Mouse (Mus musculus) lung, postnatal 0 days (tissue): Measurements from ENCODE around the gene Nfs1. TPM values are rescaled to one million over a fixed set of nuclear protein-coding genes. Genes with fewer than 3 reads are reported as not detected.

Experiments
- ATAC-seq: fragments of 200-750 bp; cut with Nextera tagmentation; 2 replicates; pipeline ENCODE4 v1.8.0; 2017; ENCODE audit warnings: moderate library complexity
- DNase-seq: peaks from one replicate; pipeline ENCODE4 v3.0.0-alpha.2; 2016; ENCODE audit warnings: low spot score
- H3K27ac ChIP-seq: fragments of 300-500 bp; sonication (generic); 2 replicates; pipeline ENCODE4 v1.5.1; 2014; ENCODE audit warnings: antibody characterized with exemption, mild to moderate bottlenecking, low read length, mixed read lengths
- H3K27me3 ChIP-seq: fragments of 300-500 bp; sonication (generic); replicated peaks from 2 replicates; pipeline ENCODE4 v1.6.1; 2014; ENCODE audit warnings: low read length, mixed read lengths; ENCODE audit not compliant: insufficient read depth
- H3K36me3 ChIP-seq: fragments of 300-500 bp; sonication (generic); 2 replicates; pipeline ENCODE4 v1.6.1; 2014; ENCODE audit warnings: low read length, mixed read lengths; ENCODE audit not compliant: insufficient read depth
- H3K4me1 ChIP-seq: fragments of 300-500 bp; sonication (generic); 2 replicates; pipeline ENCODE4 v1.6.1; 2014; ENCODE audit warnings: antibody characterized with exemption, low read depth, low read length, mixed read lengths; ENCODE audit not compliant: insufficient read depth
- H3K4me2 ChIP-seq: fragments of 300-500 bp; sonication (generic); replicated peaks from 2 replicates; pipeline ENCODE4 v1.6.1; 2014; ENCODE audit warnings: low read depth, mild to moderate bottlenecking, low read length, moderate library complexity, mixed read lengths
- H3K4me3 ChIP-seq: fragments of 300-500 bp; sonication (generic); 2 replicates; pipeline ENCODE4 v1.5.1; 2014; ENCODE audit warnings: low read depth, low read length
- H3K9ac ChIP-seq: fragments of 300-500 bp; sonication (generic); replicated peaks from 2 replicates; pipeline ENCODE4 v1.6.1; 2014; ENCODE audit warnings: low read depth, mild to moderate bottlenecking
- H3K9me3 ChIP-seq: fragments of 300-500 bp; sonication (generic); 2 replicates; pipeline ENCODE4 v1.6.1; 2016; ENCODE audit warnings: low read length, mixed read lengths
- CTCF ChIP-seq: IDR thresholded peaks from 2 replicates; pipeline ENCODE4 v1.5.1; 2016; ENCODE audit warnings: antibody characterized with exemption, mild to moderate bottlenecking
- EP300 ChIP-seq: IDR thresholded peaks from 2 replicates; pipeline ENCODE4 v1.6.1; 2016; ENCODE audit warnings: antibody characterized with exemption, mild to moderate bottlenecking, control low read depth
- WGBS: fragments of 180-500 bp; shearing (Covaris S2); extraction: QIAGEN DNeasy Blood & Tissue Kit; methylation state at CpG from one replicate; pipeline ENCODE4 v1.1.7; 2014; 5-methylcytosine and 5-hydroxymethylcytosine counted together
- polyA plus RNA-seq: library from polyadenylated mRNA; unstranded; fragments of >200 nt; fragmentation: Nextera tagmentation; extraction: Ambion mirVana; gene quantifications from 2 replicates; pipeline ENCODE4 v1.2.1, GENCODE M21; 2015

Nfs1 gene
- polyA plus RNA-seq, 1 experiment from 2014 or later, result 33.7 TPM

DNA sequence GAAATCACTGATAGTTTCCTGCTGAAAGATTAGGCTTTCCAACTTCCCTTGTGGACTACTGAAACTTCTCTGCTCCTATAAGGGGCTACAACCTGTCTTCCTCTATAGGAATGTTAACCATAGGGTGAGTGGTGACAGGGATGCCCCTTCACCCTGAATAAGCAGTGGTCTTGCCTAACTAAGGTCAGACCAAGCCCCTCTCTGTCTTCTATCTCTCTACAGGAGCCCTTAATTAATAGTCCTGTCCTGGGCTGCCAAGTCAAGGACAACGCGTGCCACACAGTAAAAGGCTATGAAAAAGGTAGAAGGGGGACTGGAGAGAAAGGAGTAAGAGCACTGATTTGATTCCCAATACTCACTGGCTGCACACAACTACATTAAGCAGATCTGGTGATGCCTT is 37.6 kb upstream of the Nfs1 start:
- Histone ChIP-seq H3K4me1 (peaks cover 9% of the 10 kb centered on the region; the same call in 1 of the 2 replicates), H3K27me3 (no peaks in the 10 kb centered on the region), H3K36me3 (0 out of 2 replicates have a peak, but pooled peaks cover 9% of the 10 kb centered on the region), H3K9me3 (no peaks in the 10 kb centered on the region), H3K4me3 (no peak overlapping the region), H3K4me2 (no peak overlapping the region), H3K27ac (no peak overlapping the region), H3K9ac (no peak overlapping the region)
- DNase-seq (no peak), ATAC-seq (no peak)
- TF ChIP-seq EP300, result no peak
- TF ChIP-seq CTCF, result no peak
- 80% methylated on average over 2 of the region's 2 CpGs for WGBS

GRCm38 (mm10) chr2:156180824-156181590 is 37.0 kb upstream of the Nfs1 start:
- Histone ChIP-seq H3K27ac (peak overlapping the region; percentile 96), H3K4me2 (peak overlapping the region; percentile 68), H3K4me3 (peak overlapping the region; percentile 85), H3K9ac (peak overlapping the region; percentile 83), H3K27me3 (no peaks in the 10 kb centered on the region), H3K9me3 (no peaks in the 10 kb centered on the region), H3K4me1 (peaks cover 11% of the 10 kb centered on the region; the same call in 1 of the 2 replicates), H3K36me3 (0 out of 2 replicates have a peak, but pooled peaks cover 9% of the 10 kb centered on the region)
- WGBS, result 8% methylated on average over 8 of the region's 8 CpGs
- no peak for TF ChIP-seq EP300
- no peak for TF ChIP-seq CTCF
- DNase-seq, result no peak
- no peak for ATAC-seq

- no peaks in the 10 kb centered on the region for H3K9me3 ChIP-seq
- peak; percentile 100 for DNase-seq
- peak; percentile 99 for TF ChIP-seq EP300
- TF ChIP-seq CTCF, result peak; percentile 77
- ATAC-seq, result peak; percentile 96
- under 1% methylated on average over 47 of the region's 47 CpGs for WGBS
- H3K27ac ChIP-seq, result peak within 1 kb of the TSS; percentile 96
- H3K9ac ChIP-seq, result peak within 1 kb of the TSS; percentile 100
- H3K36me3 ChIP-seq, result 0 out of 2 replicates have a peak, but pooled peaks cover 12% of the 10 kb centered on the region
- H3K4me3 ChIP-seq, result peak within 1 kb of the TSS; percentile 85
- no peaks in the 10 kb centered on the region for H3K27me3 ChIP-seq
- H3K4me2 ChIP-seq, result peak within 1 kb of the TSS; percentile 68
- H3K4me1 ChIP-seq, result peaks cover 11% of the 10 kb centered on the region; the same call in 1 of the 2 replicates
These were observed 36.3 kb upstream of the Nfs1 start, which contains the start of gene Rbm39 for GRCm38 (mm10) chr2:156180094-156180821. Gene Rbm39 (minus strand): TSS chr2:156180238.

GRCm38 (mm10) chr2:156179796-156180093 is 35.8 kb upstream of the Nfs1 start:
- Histone ChIP-seq H3K36me3 (peaks cover 13% of the 10 kb centered on the region; the same call in 1 of the 2 replicates), H3K4me1 (peaks cover 11% of the 10 kb centered on the region; the same call in 1 of the 2 replicates), H3K27me3 (no peaks in the 10 kb centered on the region), H3K9me3 (no peaks in the 10 kb centered on the region), H3K4me3 (peak overlapping the region; percentile 85), H3K9ac (peak overlapping the region; percentile 100), H3K4me2 (no peak overlapping the region; the same call in 1 of the 2 replicates), H3K27ac (peak overlapping the region; percentile 96)
- no peak for TF ChIP-seq CTCF
- TF ChIP-seq EP300, result no peak
- DNase-seq (no peak), ATAC-seq (peak; percentile 7; the same call in 1 of the 2 replicates)
- WGBS, result 1% methylated on average over 31 of the region's 41 CpGs

GRCm38 (mm10) chr2:156179046-156179795 is 35.2 kb upstream of the Nfs1 start:
- peak overlapping the region; percentile 85 for H3K4me3 ChIP-seq
- H3K9ac ChIP-seq, result peak overlapping the region; percentile 100
- peaks cover 11% of the 10 kb centered on the region; the same call in 1 of the 2 replicates for H3K4me1 ChIP-seq
- no peaks in the 10 kb centered on the region for H3K27me3 ChIP-seq
- H3K36me3 ChIP-seq, result peaks cover 18% of the 10 kb centered on the region; the same call in 1 of the 2 replicates
- H3K4me2 ChIP-seq, result peak overlapping the region; percentile 56
- ATAC-seq (peak; percentile 72), DNase-seq (peak; percentile 90)
- no peaks in the 10 kb centered on the region for H3K9me3 ChIP-seq
- TF ChIP-seq EP300 (no peak), CTCF (peak; percentile 32)
- H3K27ac ChIP-seq, result peak overlapping the region; percentile 96
- WGBS, result under 1% methylated on average over 46 of the region's 47 CpGs
